Mouse (Mus musculus) cerebellum, adult 9-10 months (tissue): ENCODE measurements around the gene Eif4ebp2.

Source experiments
- DNase-seq: peaks from one replicate; pipeline ENCODE4 v3.0.0; 2022

Gene Eif4ebp2

GRCm38 (mm10) chr10:61452645-61453044 is at the start of gene Eif4ebp2:
Gene Eif4ebp2 (minus strand): TSS chr10:61452661.
- peak; percentile 99 for DNase-seq

- no peak for DNase-seq
Observed at GRCm38 (mm10) chr10:61500756-61501155, 48.3 kb upstream of the Eif4ebp2 start.

GRCm38 (mm10) chr10:61499505-61500466 is 47.3 kb upstream of the Eif4ebp2 start:
- peak; percentile 47 for DNase-seq

GRCm38 (mm10) chr10:61496231-61496630 is 43.8 kb upstream of the Eif4ebp2 start:
- DNase-seq: no peak

- DNase-seq: no peak
Observed at GRCm38 (mm10) chr10:61495461-61495860, 43.0 kb upstream of the Eif4ebp2 start.

- peak; percentile 79 for DNase-seq
Observed at GRCm38 (mm10) chr10:61492040-61492439, 39.6 kb upstream of the Eif4ebp2 start.

GRCm38 (mm10) chr10:61491573-61491972 is 39.1 kb upstream of the Eif4ebp2 start:
- no peak for DNase-seq

GRCm38 (mm10) chr10:61488522-61489110 is 36.2 kb upstream of the Eif4ebp2 start:
- no peak for DNase-seq

- no peak for DNase-seq
Observed at GRCm38 (mm10) chr10:61486551-61487339, 34.3 kb upstream of the Eif4ebp2 start.

- DNase-seq: no peak
Observed at GRCm38 (mm10) chr10:61484801-61485200, 32.3 kb upstream of the Eif4ebp2 start.

GRCm38 (mm10) chr10:61482771-61483170 is 30.3 kb upstream of the Eif4ebp2 start:
- DNase-seq: no peak

- no peak for DNase-seq
Observed at GRCm38 (mm10) chr10:61480488-61480887, 28.0 kb upstream of the Eif4ebp2 start.

GRCm38 (mm10) chr10:61479927-61480326 is 27.5 kb upstream of the Eif4ebp2 start:
- DNase-seq: no peak

- no peak for DNase-seq
Observed at GRCm38 (mm10) chr10:61479461-61479860, 27.0 kb upstream of the Eif4ebp2 start.

GRCm38 (mm10) chr10:61476440-61477165 is 24.1 kb upstream of the Eif4ebp2 start:
- no peak for DNase-seq

GRCm38 (mm10) chr10:61475594-61476439 is 23.4 kb upstream of the Eif4ebp2 start, which contains the start of gene Lrrc20:
Gene Lrrc20 (plus strand): TSS chr10:61475801.
- peak; percentile 95 for DNase-seq

GRCm38 (mm10) chr10:61474344-61474743 is 21.9 kb upstream of the Eif4ebp2 start:
- DNase-seq: no peak

- no peak for DNase-seq
Observed at GRCm38 (mm10) chr10:61473640-61474039, 21.2 kb upstream of the Eif4ebp2 start.

- DNase-seq: no peak
Observed at GRCm38 (mm10) chr10:61468900-61469299, 16.4 kb upstream of the Eif4ebp2 start.

GRCm38 (mm10) chr10:61466873-61467272 is 14.4 kb upstream of the Eif4ebp2 start:
- peak; percentile 57 for DNase-seq

GRCm38 (mm10) chr10:61466242-61466641 is 13.8 kb upstream of the Eif4ebp2 start:
- DNase-seq: no peak
